Mouse (Mus musculus): ENCODE results near the gene Phf20.

- TF ChIP-seq EP300 (IDR thresholded peaks at IDR 0.05): no peak
- no peak for TF ChIP-seq CTCF (IDR thresholded peaks at IDR 0.05)
Measured at GRCm38 (mm10) chr2:156298458-156298857, 102.2 kb downstream of the Phf20 start.

Data from lung, postnatal 0 days (tissue).